10 mouse cellular contexts compared by ENCODE assay signal in the genomic region with DNA sequence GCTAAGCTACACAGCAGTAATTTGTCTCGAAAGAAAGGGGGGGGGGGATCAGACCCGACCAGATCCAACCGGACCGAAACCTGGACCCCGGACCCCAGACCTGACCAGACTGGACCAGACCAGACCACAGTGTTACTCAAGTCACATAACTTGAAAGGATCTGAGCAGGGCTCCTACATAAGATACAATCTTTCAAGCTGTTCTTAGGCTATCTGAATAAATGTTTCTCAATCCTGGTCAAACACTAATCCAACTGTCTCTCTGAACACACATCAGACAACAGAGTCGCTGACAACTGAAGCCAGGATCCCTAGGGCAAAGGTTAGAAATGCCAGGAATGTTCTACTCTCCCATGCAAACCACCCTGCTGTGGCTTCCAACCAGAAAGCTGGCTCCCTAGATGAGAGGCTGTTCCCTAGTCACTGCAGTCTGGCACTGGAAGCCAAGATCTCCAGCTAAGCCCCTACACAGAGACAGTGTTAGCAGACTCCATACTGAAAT. TPM values are rescaled to one million over a fixed set of nuclear protein-coding genes. Genes with fewer than 3 reads are reported as not detected.
A peak's percentile ranks its signal among the peaks of the same experiment; 100 is the strongest.
DNase-seq lines count a peak whose midpoint lies in the region; ATAC-seq and TF ChIP-seq lines count a peak whose summit lies in the region.
"Had no signal": no experiment of that assay in that cellular context is flagged by ENCODE, and none has a peak within 500 bp of the region (broad histone marks: within the 10 kb centered on the region; RNA-seq: fewer than 3 reads in every experiment).

No protein-coding gene starts in this region.

- WGBS in forebrain, postnatal 0 days: 78% methylated on average over 6 of the region's 6 CpGs
- 77% methylated on average over 6 of the region's 6 CpGs for WGBS in forebrain, embryonic 10.5 days
- WGBS in kidney, embryonic 14.5 days: 84% methylated on average over 6 of the region's 6 CpGs
- 62% methylated on average over 6 of the region's 6 CpGs for WGBS in lung, postnatal 0 days

- no peaks in the 10 kb centered on the region for H3K27me3 ChIP-seq in forebrain, postnatal 0 days (ENCODE audit: insufficient read depth, low read length)
- H3K27me3 ChIP-seq in forebrain, embryonic 10.5 days (ENCODE audit: poor library complexity, severe bottlenecking): no peaks in the 10 kb centered on the region
- H3K27me3 ChIP-seq in kidney, embryonic 14.5 days (ENCODE audit: control insufficient read depth, insufficient read depth, low read length): no peaks in the 10 kb centered on the region
- no peaks in the 10 kb centered on the region for H3K27me3 ChIP-seq in lung, postnatal 0 days (replicated peaks; ENCODE audit: insufficient read depth, low read length)
- H3K27me3 ChIP-seq: embryonic facial prominence, embryonic 12.5 days had no signal

- no peaks in the 10 kb centered on the region for H3K9me3 ChIP-seq in forebrain, postnatal 0 days (ENCODE audit: low read length)
- H3K9me3 ChIP-seq in forebrain, embryonic 10.5 days: peaks cover 7% of the 10 kb centered on the region; the same call in 1 of the 2 replicates
- H3K9me3 ChIP-seq in kidney, embryonic 14.5 days (ENCODE audit: control insufficient read depth, low read length): no peaks in the 10 kb centered on the region; the same call in 1 of the 2 replicates
- no peaks in the 10 kb centered on the region for H3K9me3 ChIP-seq in lung, postnatal 0 days (ENCODE audit: low read length)
- H3K9me3 ChIP-seq: embryonic facial prominence, embryonic 12.5 days; G1E had no signal

- H3K4me2 ChIP-seq in forebrain, postnatal 0 days (ENCODE audit: low read depth): no peak overlapping the region
- H3K4me2 ChIP-seq in kidney, embryonic 14.5 days (replicated peaks; ENCODE audit: low read depth, low read length): no peak overlapping the region
- no peak overlapping the region for H3K4me2 ChIP-seq in lung, postnatal 0 days (replicated peaks; ENCODE audit: low read depth, low read length)
- H3K4me2 ChIP-seq: embryonic facial prominence, embryonic 12.5 days had no signal

- H3K4me1 ChIP-seq in forebrain, postnatal 0 days (ENCODE audit: insufficient read depth): no peaks in the 10 kb centered on the region
- H3K4me1 ChIP-seq in forebrain, embryonic 10.5 days: peaks cover 13% of the 10 kb centered on the region; the same call in 1 of the 2 replicates
- H3K4me1 ChIP-seq in brown adipose tissue, adult 24 weeks (ENCODE audit: control insufficient read depth, insufficient read depth, insufficient read length, low read length): peaks cover 27% of the 10 kb centered on the region
- no peaks in the 10 kb centered on the region for H3K4me1 ChIP-seq in kidney, embryonic 14.5 days (ENCODE audit: control insufficient read depth, insufficient read depth, low read length)
- H3K4me1 ChIP-seq in lung, postnatal 0 days (ENCODE audit: insufficient read depth, low read depth, low read length): no peaks in the 10 kb centered on the region

- no peak overlapping the region for H3K9ac ChIP-seq in forebrain, postnatal 0 days
- H3K9ac ChIP-seq in kidney, embryonic 14.5 days (ENCODE audit: low read depth, low read length): no peak overlapping the region
- H3K9ac ChIP-seq in lung, postnatal 0 days (replicated peaks; ENCODE audit: low read depth): no peak overlapping the region
- H3K9ac ChIP-seq: embryonic facial prominence, embryonic 12.5 days had no signal

- no peak overlapping the region for H3K27ac ChIP-seq in forebrain, postnatal 0 days (ENCODE audit: low read depth, low read length)
- no peak overlapping the region for H3K27ac ChIP-seq in forebrain, embryonic 10.5 days
- H3K27ac ChIP-seq in brown adipose tissue, adult 24 weeks (replicated peaks; ENCODE audit: low read depth, low read length): peak overlapping the region; percentile 61
- no peak overlapping the region for H3K27ac ChIP-seq in kidney, embryonic 14.5 days (ENCODE audit: low read depth, low read length)
- H3K27ac ChIP-seq in lung, postnatal 0 days (ENCODE audit: low read length): no peak overlapping the region
- H3K27ac ChIP-seq: embryonic facial prominence, embryonic 12.5 days had no signal

- no peak for TF ChIP-seq CTCF in forebrain, postnatal 0 days (IDR thresholded peaks at IDR 0.05; ENCODE audit: low read depth)
- no peak for TF ChIP-seq CTCF in lung, postnatal 0 days (IDR thresholded peaks at IDR 0.05)

- no peak for TF ChIP-seq EP300 in lung, postnatal 0 days (IDR thresholded peaks at IDR 0.05)

- no peaks in the 10 kb centered on the region for H3K36me3 ChIP-seq in forebrain, postnatal 0 days (ENCODE audit: insufficient read depth)
- H3K36me3 ChIP-seq in forebrain, embryonic 10.5 days (replicated peaks): no peaks in the 10 kb centered on the region
- no peaks in the 10 kb centered on the region for H3K36me3 ChIP-seq in kidney, embryonic 14.5 days (ENCODE audit: control insufficient read depth, insufficient read depth, low read length)
- no peaks in the 10 kb centered on the region for H3K36me3 ChIP-seq in lung, postnatal 0 days (ENCODE audit: insufficient read depth, low read length)
- H3K36me3 ChIP-seq: embryonic facial prominence, embryonic 12.5 days had no signal

- no peak for DNase-seq in forebrain, postnatal 0 days
- no peak for DNase-seq in forebrain, embryonic 10.5 days (ENCODE audit: extremely low spot score, low spot score)
- peak; percentile 21 for DNase-seq in lung, postnatal 0 days (ENCODE audit: low spot score)
- no peak for DNase-seq in layer of hippocampus, adult 11-12 months (ENCODE audit: low spot score)
- DNase-seq in layer of hippocampus, adult 18-20 months (ENCODE audit: low spot score in 2 of 2): no peak

- H3K4me3 ChIP-seq in forebrain, postnatal 0 days (ENCODE audit: low read depth, low read length): no peak overlapping the region
- H3K4me3 ChIP-seq in forebrain, embryonic 10.5 days: no peak overlapping the region
- H3K4me3 ChIP-seq in brown adipose tissue, adult 24 weeks (ENCODE audit: insufficient read depth, low read depth, low read length): no peak overlapping the region
- H3K4me3 ChIP-seq in kidney, embryonic 14.5 days (ENCODE audit: low read length): no peak overlapping the region
- H3K4me3 ChIP-seq in lung, postnatal 0 days (ENCODE audit: low read depth, low read length): no peak overlapping the region
- H3K4me3 ChIP-seq: embryonic facial prominence, embryonic 12.5 days had no signal

- peak; percentile 59 for ATAC-seq in forebrain, postnatal 0 days
- ATAC-seq in kidney, embryonic 14.5 days (ENCODE audit: low FRiP score, low TSS enrichment): peak; percentile 28; the same call in 1 of the 2 replicates
- peak; percentile 43 for ATAC-seq in lung, postnatal 0 days
- no peak for ATAC-seq in inflammation-experienced regulatory T-cells, adult 6 months

RNA-seq across cellular contexts. Expression of gene Rapgef2, which starts 24.5 kb away (rescaled TPM):
- 46.9 and 61.5 TPM in 2 replicates for total RNA-seq in forebrain, postnatal 0 days (2014; rRNA removed)
- 5.4 and 8.9 TPM in 2 replicates for polyA plus RNA-seq in forebrain, postnatal 0 days (2015; fragmentation: Nextera tagmentation; extraction: Ambion mirVana)
- polyA plus RNA-seq in forebrain, embryonic 10.5 days (2016; fragmentation: Nextera tagmentation; extraction: Ambion mirVana): 4.4 and 5.2 TPM in 2 replicates
- polyA plus RNA-seq in brown adipose tissue, adult 24 weeks (2012; ENCODE audit: insufficient read depth, insufficient read length, missing spikeins): 6.6 and 8.9 TPM in 2 replicates
- polyA plus RNA-seq in kidney, embryonic 14.5 days (2014; fragmentation: Nextera tagmentation; extraction: Ambion mirVana): 6.1 and 9.0 TPM in 2 replicates
- 5.8 and 6.5 TPM in 2 replicates for polyA plus RNA-seq in lung, postnatal 0 days (2015; fragmentation: Nextera tagmentation; extraction: Ambion mirVana)
- polyA plus RNA-seq in inflammation-experienced regulatory T-cells, adult 6 months (2017; shearing (Covaris generic)): 1 to 10 TPM; 5.0 to 7.9 (median 6.5) TPM
- total RNA-seq in layer of hippocampus, adult 18-20 months (2021): 100 to 1,000 TPM; 158 to 163 TPM
